Mouse (Mus musculus): ENCODE results near the gene Fkbp5. TPM values are rescaled to one million over a fixed set of nuclear protein-coding genes. Genes with fewer than 3 reads are reported as not detected.

The Fkbp5 gene
- total RNA-seq, 2 experiments from 2014 or later = 52.5 to 126 TPM

Small RNA genes within 50 kb of the gene (microRNA-seq; reads per million reads assigned to microRNA genes)
- not detected for gene Gm25195
- gene Mir6969 = not detected

Other genes with a start within 250 kb of the Fkbp5 start
- gene Fance, start 204.0 kb downstream of the Fkbp5 start, total RNA-seq (2021) = 10 to 100 TPM; 23.5 to 23.7 TPM
- gene Rpl10a, start 189.1 kb downstream of the Fkbp5 start, total RNA-seq (2021) = 100 to 1,000 TPM; 847 to 904 TPM
- 10 to 100 TPM; 10.0 to 10.1 TPM for gene Tead3, start 166.7 kb downstream of the Fkbp5 start, total RNA-seq (2021)
- under 1 TPM in 1 of 2 experiments, not detected in 1; 0.43 TPM for gene Tulp1, start 152.3 kb downstream of the Fkbp5 start, total RNA-seq (2021)
- not detected for gene Armc12, start 13.3 kb upstream of the Fkbp5 start, total RNA-seq (2021)
- not detected for gene Clpsl2, start 31.9 kb upstream of the Fkbp5 start, total RNA-seq (2021)
- gene Clps, start 43.2 kb upstream of the Fkbp5 start, total RNA-seq (2021) = not detected
- 1 to 10 TPM; 1.3 to 1.8 TPM for gene Lhfpl5, start 58.1 kb upstream of the Fkbp5 start, total RNA-seq (2021)
- 10 to 100 TPM; 57.6 to 69.1 TPM for gene Srpk1, start 105.2 kb upstream of the Fkbp5 start, total RNA-seq (2021)
- gene Slc26a8, start 172.7 kb upstream of the Fkbp5 start, total RNA-seq (2021) = 1 to 10 TPM; 1.2 to 2.2 TPM
- 10 to 100 TPM; 66.1 to 84.1 TPM for gene Mapk14, start 173.8 kb upstream of the Fkbp5 start, total RNA-seq (2021)
- 1 to 10 TPM; 1.1 to 1.2 TPM for gene AC170998.1, start 208.6 kb upstream of the Fkbp5 start, total RNA-seq (2021)

Measured in adrenal gland, postnatal 36 days (tissue).